Mouse (Mus musculus) adrenal gland, adult 2 months (tissue): ENCODE measurements around the gene Slc22a12. TPM values are rescaled to one million over a fixed set of nuclear protein-coding genes. Genes with fewer than 3 reads are reported as not detected.

Source experiments
- DNase-seq: peaks from one replicate; pipeline ENCODE4 v3.0.0; 2021
- long read RNA-seq: library from polyadenylated mRNA; stranded (forward); transcript quantifications from one replicate; pipeline ENCODE4 v2.0.0, GENCODE M21; 2021
- polyA plus RNA-seq: library from polyadenylated mRNA; depleted of rRNA; stranded (reverse); fragments of >200 nt; gene quantifications from 2 replicates; pipeline ENCODE4 v1.2.3, GENCODE M21; 2012; rRNA removed
- total RNA-seq, 2 experiments: library from RNA; stranded (reverse); gene quantifications; 2 replicates each; pipeline ENCODE4 v1.2.3; 2021

Gene Slc22a12
- total RNA-seq: under 1 TPM; 0.37 to 0.45 TPM
- 0.11 and 0.32 TPM in 2 replicates for polyA plus RNA-seq
- long read RNA-seq: 0 reads

DNA sequence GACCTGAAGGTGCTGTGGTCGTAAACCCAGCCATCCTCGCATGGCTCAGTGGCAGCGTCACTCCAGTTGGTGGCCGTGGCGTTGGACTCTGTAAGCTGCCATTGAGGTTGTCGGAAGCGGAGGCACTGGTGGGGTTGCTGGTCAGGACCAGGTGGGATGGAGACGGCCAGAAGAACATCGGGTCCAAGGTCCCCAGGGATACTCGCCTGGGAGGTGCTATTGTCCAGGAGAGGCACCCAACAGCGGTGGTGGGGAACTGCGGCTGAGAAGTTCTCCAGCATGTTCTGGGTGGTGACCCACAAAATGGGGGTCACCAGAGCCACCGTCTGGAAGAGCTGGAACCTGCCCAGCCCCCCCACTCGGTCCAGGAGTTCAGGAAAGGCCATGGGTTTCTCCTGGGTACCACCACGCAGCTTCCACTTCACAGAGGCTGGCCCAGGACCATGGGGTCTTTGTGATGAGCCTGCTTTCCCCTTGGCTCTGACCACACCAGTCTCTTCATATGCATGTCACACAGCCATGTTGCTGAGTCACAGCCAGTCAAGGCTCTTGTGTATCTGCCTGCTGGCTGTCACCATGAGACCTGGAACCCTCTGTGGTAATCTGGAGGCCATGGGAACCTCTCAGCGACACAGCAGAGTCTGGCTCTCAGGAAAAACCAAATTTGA, at the start of gene Slc22a12:
Slc22a12 (minus strand) TSS at position 666 of the 668 bp plus-strand sequence.
- no peak for DNase-seq

DNA sequence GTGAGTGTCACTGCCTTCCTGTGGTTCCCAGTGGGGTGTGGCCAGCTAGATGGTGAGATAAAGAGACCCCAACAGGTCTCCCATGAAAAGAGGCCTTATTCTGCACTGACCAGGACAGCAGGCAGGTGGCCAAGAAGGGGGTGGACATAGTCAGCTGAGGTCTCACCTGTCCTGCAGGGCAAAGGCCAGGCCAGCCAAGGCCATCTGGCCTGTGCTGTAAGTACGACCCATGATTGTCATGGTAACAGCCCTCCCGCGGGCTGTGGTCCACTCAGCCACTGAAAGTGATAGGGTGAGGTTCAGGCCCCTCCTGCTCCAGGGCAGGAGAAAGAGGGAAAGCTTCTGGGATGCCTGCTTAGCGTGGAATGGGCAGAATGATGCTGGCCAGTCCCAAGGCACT, 29.2 kb upstream of the Slc22a12 start:
- DNase-seq: no peak

GRCm38 (mm10) chr19:6571476-6571875, 28.6 kb upstream of the Slc22a12 start:
- no peak for DNase-seq

GRCm38 (mm10) chr19:6569561-6569960, 26.7 kb upstream of the Slc22a12 start:
- DNase-seq: no peak

- no peak for DNase-seq
Measured at GRCm38 (mm10) chr19:6569021-6569420, 26.2 kb upstream of the Slc22a12 start.

- DNase-seq: peak; percentile 59
Measured at GRCm38 (mm10) chr19:6566450-6566849, 23.6 kb upstream of the Slc22a12 start.

GRCm38 (mm10) chr19:6565136-6565535, 22.3 kb upstream of the Slc22a12 start:
- no peak for DNase-seq

DNA sequence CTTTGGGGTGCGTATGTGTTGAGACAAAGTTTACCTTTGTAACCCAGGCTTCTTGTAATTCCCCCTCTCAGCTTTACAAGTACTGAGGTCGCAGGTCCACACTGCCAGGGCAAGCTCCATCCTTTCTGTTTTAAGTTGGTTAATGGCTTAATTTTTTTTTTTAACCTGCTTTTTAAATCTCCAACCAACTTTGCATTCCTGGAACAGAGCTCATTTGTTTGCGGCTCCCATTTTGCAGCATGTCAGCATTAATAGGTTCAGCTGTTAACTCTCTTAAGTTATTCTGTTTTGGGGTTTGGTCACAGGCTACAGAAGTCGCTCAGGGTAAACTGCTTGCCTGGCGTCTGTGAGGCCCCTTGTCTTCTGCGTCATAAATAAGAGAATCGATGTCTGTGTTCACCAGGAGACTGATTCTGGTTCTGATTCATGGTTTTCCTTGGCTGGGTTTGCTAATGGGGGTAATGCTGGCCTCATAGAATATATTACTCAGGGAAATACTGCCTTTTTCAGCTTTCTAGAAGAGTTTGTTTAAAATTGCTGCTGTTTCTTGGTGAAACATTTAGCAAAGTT, 17.5 kb upstream of the Slc22a12 start:
- DNase-seq: no peak

DNA sequence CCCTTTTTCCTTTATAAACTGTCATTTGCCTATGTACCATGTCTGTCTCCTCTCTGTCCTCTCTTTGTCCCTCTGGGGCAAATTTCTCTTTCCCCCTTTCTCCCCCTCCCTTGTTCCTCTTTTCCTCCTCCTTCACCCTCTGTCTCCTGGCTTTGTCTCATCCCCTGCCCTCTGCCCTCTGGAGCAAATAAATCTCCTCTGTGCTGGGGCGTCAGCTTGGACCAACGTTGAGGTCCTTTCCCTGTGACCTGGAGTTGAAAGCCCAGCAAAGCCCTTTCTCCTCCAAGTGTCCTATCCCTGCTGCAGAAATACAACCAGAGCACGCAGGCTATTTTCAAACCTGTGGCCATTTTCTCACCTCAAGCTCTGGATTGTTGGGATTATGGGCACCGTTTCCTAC, 16.7 kb upstream of the Slc22a12 start:
- no peak for DNase-seq

GRCm38 (mm10) chr19:6553819-6554582, 11.2 kb upstream of the Slc22a12 start:
- no peak for DNase-seq

GRCm38 (mm10) chr19:6553174-6553573, 10.3 kb upstream of the Slc22a12 start:
- DNase-seq: no peak

DNA sequence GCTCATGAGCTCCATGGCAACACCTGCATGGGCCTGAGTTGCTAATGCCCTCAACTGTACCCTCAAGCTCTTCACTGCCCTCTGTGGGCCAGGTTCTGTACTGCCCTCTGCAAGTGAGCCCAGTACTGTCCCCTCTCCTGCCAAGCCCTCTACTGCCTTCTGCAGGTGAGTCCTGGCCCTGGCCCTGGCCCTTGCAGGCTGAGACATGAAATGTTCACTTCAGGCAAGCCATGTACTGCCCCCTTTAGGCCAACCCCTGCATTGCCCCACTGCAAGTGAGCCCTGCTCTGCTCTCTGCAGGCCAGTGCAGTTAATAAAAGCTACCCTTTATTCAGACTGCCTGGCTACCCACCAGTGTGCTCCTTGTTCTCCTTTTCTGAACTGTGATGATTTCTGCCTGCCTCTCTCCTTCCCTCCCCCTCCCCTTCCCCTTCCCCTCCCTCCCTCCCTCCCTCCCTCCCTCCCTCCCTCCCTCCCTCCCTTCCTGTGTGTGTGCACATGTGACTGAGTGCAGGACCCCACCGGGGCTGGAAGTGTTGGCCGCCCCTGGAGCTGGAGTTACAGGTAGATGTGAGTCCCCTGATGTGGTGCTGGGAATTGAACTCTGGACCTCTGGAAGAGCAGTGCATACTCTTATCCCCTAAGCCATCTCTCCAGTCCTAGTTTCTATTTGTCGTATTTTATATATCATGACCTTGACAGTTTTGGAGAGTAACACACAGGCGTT, 9.6 kb upstream of the Slc22a12 start:
- DNase-seq: peak; percentile 72

GRCm38 (mm10) chr19:6551215-6551614, 8.4 kb upstream of the Slc22a12 start:
- DNase-seq: no peak

DNA sequence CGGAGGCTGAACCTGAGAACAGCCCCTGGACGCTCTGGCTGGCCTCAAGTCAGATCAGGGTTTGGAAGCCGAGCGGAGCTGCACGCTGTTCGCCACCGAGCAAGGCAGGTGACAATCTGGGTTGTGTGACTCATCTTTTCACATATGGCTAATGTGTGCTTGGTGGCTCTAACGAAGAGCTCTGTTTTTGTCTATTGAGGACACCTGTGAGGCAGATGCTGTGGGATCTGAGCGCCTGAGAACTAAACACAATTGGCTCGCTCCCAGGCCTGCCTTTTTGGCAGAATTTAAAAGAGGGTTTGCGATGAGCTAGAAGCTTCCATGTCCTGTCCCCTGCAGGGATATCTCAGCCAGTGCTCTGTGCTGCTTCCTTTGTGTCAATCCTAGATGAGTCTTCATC, 6.7 kb upstream of the Slc22a12 start:
- no peak for DNase-seq

DNA sequence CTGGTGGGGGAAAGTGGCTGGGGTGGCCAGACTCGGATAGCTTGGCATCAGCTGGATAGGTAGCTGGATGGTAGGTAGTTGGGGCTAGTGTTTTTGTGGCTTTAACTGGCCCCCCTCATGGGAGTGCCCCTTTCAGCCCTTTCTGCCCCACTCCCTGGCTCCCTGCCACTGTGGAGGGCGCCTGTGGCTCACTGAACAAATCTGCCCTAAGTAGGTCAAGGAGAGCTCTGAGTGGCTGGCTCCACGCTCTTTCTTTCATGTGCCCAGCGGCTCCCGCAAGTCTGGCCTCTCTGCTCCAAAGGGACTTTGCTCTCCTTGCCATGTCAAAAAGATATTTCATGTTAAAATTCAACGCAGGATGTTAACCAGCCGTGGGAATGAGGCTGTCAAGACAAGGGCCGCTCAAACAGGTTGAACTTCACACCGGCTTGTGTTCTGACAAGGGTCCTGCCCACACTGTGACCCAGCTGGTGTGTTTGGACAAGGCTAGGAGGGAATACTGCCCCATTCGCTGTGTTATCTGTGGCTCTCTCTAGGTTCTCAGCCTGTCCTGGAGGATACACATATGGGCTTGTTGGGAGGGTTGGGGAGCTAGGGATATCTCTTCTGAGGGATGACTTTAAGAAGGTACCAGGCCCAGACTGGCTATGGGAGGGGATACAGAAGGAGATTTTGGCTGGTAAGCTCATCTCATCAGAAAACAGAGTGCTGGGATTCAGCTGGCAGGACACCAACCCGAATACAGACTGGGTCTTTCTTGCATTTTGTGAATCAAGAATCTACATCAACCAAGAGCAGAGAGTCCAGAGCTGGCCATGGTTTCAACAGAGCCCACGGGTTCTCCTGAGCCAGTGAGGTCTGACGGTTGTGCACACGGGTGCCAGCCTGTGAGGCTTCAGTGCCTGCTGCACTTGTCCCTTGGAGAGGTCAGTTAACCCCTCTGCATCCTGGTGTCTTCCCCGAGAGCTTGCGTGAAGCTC, 5.9 kb upstream of the Slc22a12 start:
- peak; percentile 87 for DNase-seq

- no peak for DNase-seq
Measured at GRCm38 (mm10) chr19:6547801-6548200, 5.0 kb upstream of the Slc22a12 start.

DNA sequence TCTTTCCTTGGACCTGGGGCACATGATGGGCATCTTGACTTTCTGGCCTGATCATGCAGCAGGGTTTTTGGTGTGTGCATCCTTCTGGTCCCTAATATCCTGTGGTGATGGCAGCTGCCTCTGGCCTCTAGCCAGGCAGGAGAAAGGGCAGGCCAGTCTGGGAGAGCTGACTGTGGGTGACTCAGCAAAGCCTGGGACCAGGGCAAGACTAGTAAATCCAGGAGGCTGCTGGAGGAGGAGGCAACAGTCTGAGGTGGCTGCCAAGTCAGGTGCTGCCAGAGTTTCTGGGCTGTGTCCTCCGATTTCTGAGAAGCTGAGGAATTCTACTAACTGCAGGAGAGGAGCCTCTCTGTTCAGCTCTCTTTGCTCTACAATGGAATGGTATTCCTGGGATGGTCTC, 3.3 kb upstream of the Slc22a12 start:
- peak; percentile 90 for DNase-seq

DNA sequence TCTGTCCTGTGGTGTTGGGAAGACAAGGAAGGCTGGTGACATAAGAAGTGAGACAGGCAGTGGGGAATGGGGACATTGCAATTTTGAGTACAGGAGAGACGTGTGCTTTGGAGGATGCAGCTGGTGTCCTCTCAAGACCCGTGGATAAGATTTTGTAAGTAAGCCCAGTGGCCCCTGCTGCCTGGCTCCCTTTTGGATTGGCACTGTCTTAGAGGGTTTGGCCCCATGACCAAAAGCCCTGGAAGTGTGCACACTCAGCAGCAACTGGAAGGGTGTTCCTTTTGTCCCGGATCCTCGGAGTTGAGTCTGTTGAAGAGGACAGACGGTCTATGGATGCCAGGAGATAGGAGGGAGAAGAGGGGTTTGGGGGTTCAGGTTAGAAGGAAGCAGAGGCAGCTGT, 2.6 kb upstream of the Slc22a12 start:
- DNase-seq: no peak

DNA sequence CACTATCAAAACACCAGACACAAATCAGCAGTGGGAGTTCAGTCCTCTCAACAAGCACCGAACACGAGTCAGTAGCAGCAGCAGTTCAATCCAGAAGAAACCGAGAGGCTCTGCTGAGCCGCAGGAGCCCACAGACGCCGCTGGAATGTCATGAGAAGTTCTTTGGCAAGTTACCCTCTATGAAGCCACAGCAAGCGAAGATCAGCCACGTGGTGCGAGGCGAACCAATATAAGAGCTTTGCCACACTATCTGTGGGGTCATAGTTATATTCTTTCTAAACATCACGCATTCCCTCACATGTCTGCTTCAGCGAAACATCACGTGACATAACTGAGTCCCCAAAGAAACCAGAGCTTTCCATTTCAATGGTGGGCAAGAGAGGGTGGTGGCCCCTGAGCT, 1.9 kb upstream of the Slc22a12 start:
- DNase-seq: no peak

DNA sequence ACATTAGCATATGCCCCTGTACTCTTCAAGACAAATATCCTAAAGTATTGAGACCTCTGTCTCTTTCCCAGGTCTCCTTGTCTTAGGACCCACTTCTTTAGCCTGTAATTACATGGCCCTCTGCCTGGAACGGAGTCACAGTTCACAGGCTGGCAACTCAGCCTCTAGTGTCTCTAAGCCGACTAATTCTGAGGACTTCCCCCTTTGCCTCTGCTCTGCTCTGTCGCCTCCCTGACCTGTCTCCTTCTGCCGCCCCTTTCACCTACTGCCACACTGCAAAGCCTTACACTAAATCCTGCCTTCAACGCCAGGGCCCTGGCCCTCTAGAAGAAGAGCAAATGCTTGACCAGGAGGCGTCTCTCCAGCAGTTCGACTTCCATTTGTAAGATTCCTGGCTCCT, 686 bp upstream of the Slc22a12 start:
- no peak for DNase-seq

DNA sequence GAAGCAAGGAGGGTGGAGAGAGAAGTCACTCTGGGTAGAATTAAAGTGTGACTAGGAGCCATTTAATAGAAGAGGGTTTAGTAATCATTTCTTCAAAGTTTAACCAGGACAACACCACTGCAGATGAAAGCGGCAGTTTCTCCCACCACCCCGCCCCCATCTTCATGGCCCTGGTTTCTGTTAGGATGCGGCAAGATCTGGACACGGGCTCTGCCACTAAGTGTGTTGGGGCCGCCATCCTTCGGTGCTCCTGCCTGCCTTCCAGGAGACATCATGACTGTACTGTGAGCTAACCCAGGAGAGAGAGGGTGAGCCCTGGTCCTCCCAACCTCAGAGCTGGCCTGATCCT, 177 bp upstream of the Slc22a12 start:
- DNase-seq: no peak
